Mouse (Mus musculus): ENCODE results near the gene Card10. TPM values are rescaled to one million over a fixed set of nuclear protein-coding genes. Genes with fewer than 3 reads are reported as not detected.

The Card10 gene
- polyA plus RNA-seq, 1 experiment from 2014 or later: 1.5 TPM

DNA sequence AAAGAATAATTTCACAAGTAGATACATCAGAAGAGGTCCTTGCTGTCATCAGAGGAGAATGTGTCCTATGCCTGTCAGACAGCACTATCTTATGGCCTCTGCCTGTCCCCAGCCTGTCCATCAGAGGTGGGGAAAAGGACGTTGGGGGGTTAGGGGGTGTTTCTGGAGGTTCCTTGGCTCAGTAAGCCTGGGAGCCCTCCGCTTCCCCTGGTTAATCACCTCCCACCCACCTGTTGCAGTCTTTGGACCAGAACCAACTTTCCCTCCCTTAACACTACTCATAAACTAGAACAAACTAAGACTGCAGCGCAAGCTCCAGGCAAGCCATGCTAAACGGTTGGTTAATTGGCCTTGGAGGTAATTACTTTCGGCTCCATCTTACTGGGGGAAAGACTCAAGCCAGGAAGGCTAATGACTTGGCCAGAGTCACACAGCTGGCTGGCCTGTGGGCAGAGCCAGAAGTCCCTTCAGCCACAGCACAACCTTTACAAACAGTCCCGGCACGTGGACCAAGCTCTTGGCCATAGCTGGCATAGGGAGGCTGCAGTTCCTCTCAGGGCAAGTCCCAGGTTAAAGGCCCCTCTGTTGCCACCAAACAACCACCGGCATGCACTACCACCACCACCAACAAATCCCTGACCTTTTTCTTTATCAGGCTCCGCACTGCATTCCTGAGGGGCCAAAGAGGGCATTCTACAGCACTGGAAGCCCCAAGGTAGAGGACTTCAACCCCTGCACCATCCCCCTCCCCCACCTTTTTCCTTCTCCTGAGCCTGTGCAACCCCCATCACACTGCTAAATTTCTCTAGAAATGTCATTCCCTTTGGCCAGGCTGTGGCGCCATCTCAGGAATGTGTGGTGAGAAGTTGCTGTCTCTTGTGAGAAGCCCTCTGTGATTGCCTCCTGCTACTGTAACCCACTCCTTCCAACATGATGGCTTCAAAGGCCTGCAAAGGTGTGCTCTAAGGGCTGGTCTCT, 28.2 kb upstream of the Card10 start:
- H3K36me3 ChIP-seq (replicated peaks; ENCODE audit: insufficient read depth, low read length): no peaks in the 10 kb centered on the region
- H3K4me3 ChIP-seq (ENCODE audit: low read depth, low read length): no peak overlapping the region
- peaks cover 25% of the 10 kb centered on the region for H3K4me1 ChIP-seq (ENCODE audit: insufficient read depth)
- ATAC-seq (no peak), DNase-seq (no peak)
- WGBS (ENCODE audit: insufficient replicate concordance): 63% methylated on average over 10 of the region's 10 CpGs
- TF ChIP-seq CTCF (IDR thresholded peaks at IDR 0.05; ENCODE audit: low read depth) (peak; percentile 15; the same call in 1 of the 2 replicates), EP300 (IDR thresholded peaks at IDR 0.05; ENCODE audit: low read depth) (no peak)
- H3K27me3 ChIP-seq (ENCODE audit: insufficient read depth, low read length): no peaks in the 10 kb centered on the region
- no peaks in the 10 kb centered on the region for H3K9me3 ChIP-seq (ENCODE audit: low read length)
- 0 out of 2 replicates have a peak overlapping the region, but pooled peaks have one; percentile 10 for H3K4me2 ChIP-seq (ENCODE audit: low read depth, low read length)
- no peak overlapping the region for H3K27ac ChIP-seq (ENCODE audit: low read depth)
- no peak overlapping the region for H3K9ac ChIP-seq (replicated peaks)

DNA sequence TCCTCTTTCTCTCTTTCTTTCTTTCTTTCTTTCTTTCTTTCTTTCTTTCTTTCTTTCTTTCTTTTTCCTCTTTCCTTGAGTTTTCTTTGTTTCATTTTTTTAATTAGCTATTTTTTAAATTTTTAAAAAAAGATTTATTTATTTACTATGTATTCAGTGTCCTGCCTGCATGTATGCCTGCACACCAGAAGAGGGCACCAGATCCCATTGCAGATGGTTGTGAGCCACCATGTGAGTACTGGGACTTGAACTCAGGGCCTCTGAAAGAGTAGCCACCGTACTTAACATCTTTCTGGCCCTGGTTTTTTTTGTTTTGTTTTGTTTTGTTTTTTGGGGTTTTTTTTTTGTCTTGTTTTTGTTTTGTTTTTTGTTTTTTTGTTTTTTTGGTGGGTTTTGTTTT, 26.8 kb upstream of the Card10 start:
- Histone ChIP-seq H3K4me2 (ENCODE audit: low read depth, low read length) (no peak overlapping the region), H3K9me3 (ENCODE audit: low read length) (no peaks in the 10 kb centered on the region), H3K27ac (ENCODE audit: low read depth) (no peak overlapping the region), H3K36me3 (replicated peaks; ENCODE audit: insufficient read depth, low read length) (no peaks in the 10 kb centered on the region), H3K27me3 (ENCODE audit: insufficient read depth, low read length) (no peaks in the 10 kb centered on the region), H3K9ac (replicated peaks) (no peak overlapping the region), H3K4me3 (ENCODE audit: low read depth, low read length) (no peak overlapping the region), H3K4me1 (ENCODE audit: insufficient read depth) (peaks cover 16% of the 10 kb centered on the region)
- DNase-seq (no peak), ATAC-seq (no peak)
- WGBS (ENCODE audit: insufficient replicate concordance): 73% methylated on average over 1 of the region's 1 CpGs
- TF ChIP-seq CTCF (IDR thresholded peaks at IDR 0.05; ENCODE audit: low read depth) (peak; percentile 39), EP300 (IDR thresholded peaks at IDR 0.05; ENCODE audit: low read depth) (no peak)

DNA sequence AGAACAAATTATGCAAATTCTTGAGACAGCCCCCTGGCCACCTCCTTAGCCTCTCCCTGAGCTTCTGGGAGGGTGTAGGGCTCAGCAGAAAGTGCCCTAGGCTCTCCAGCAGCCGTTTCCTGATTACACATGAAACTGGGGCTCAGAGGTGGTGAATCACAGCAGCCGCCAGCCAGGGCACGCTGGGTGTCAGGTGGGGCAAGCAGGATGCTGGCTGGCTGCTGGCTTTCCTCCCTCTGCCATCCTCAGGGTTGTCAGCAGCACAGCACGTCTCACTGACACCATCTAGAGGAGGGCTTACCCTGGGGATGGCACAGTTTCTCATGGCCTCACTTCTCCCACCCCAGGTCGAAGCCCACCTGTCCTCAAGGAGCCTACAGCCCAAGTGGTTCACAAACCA, 25.5 kb upstream of the Card10 start:
- no peaks in the 10 kb centered on the region for H3K27me3 ChIP-seq (ENCODE audit: insufficient read depth, low read length)
- ATAC-seq (no peak), DNase-seq (no peak)
- no peaks in the 10 kb centered on the region for H3K36me3 ChIP-seq (replicated peaks; ENCODE audit: insufficient read depth, low read length)
- no peak overlapping the region for H3K27ac ChIP-seq (ENCODE audit: low read depth)
- H3K4me1 ChIP-seq (ENCODE audit: insufficient read depth): peaks cover 16% of the 10 kb centered on the region
- no peak overlapping the region for H3K4me3 ChIP-seq (ENCODE audit: low read depth, low read length)
- 38% methylated on average over 5 of the region's 5 CpGs for WGBS (ENCODE audit: insufficient replicate concordance)
- H3K4me2 ChIP-seq (ENCODE audit: low read depth, low read length): no peak overlapping the region
- peak; percentile 20; the same call in 1 of the 2 replicates for TF ChIP-seq CTCF (IDR thresholded peaks at IDR 0.05; ENCODE audit: low read depth)
- no peak for TF ChIP-seq EP300 (IDR thresholded peaks at IDR 0.05; ENCODE audit: low read depth)
- no peaks in the 10 kb centered on the region for H3K9me3 ChIP-seq (ENCODE audit: low read length)
- H3K9ac ChIP-seq (replicated peaks): no peak overlapping the region

DNA sequence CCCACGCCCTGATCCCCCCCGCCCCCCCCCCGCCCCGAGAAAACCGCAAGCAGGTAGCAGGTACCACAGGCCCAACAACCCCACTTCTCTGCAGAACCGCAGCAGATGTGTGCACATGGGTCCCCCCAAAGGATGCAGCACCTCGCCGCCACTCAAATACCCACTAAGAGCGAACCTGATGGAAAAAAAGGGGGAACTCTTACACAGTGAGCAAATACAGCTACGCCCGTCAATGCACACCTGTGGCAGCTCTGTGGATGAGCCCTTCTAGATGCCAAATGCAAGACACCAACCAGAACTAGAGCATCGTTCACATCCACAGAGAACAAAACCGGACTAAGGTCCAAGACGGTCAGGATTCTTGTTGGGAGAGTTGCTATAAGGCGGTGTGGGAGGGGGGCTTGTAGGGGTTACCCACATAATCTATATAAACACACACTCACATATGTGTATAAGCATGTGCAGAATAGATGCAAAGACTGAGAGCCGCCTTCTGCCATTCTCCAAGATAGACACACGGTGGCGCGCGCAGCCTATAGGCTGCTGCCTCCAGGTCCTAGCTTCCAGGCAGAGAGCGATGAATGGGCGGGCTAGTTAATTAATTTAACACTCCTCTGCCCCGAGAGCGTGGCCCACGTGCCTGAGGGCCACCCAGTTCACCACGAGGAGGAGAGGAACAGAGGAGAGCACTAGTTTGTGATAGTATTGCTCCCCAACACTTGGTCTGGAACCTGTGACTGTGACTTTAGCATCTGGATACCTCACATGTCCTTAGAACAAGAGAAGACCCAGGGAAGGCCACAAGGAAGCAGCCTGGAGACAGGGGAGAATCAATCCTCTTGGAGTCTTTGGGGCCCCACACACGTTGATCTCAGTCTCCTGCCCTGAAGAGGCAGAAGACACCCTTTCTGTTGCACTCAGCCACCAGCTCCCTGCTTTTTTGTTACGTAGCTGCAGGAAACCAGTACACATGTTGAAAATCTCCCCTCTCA, 23.7 kb upstream of the Card10 start:
- Histone ChIP-seq H3K36me3 (replicated peaks; ENCODE audit: insufficient read depth, low read length) (no peaks in the 10 kb centered on the region), H3K4me2 (ENCODE audit: low read depth, low read length) (no peak overlapping the region), H3K4me1 (ENCODE audit: insufficient read depth) (peaks cover 4% of the 10 kb centered on the region; the same call in 1 of the 2 replicates), H3K4me3 (ENCODE audit: low read depth, low read length) (no peak overlapping the region), H3K27me3 (ENCODE audit: insufficient read depth, low read length) (no peaks in the 10 kb centered on the region), H3K9ac (replicated peaks) (no peak overlapping the region), H3K27ac (ENCODE audit: low read depth) (no peak overlapping the region), H3K9me3 (ENCODE audit: low read length) (no peaks in the 10 kb centered on the region)
- peak; percentile 75 for DNase-seq
- no peak for TF ChIP-seq EP300 (IDR thresholded peaks at IDR 0.05; ENCODE audit: low read depth)
- peak; percentile 94 for TF ChIP-seq CTCF (IDR thresholded peaks at IDR 0.05; ENCODE audit: low read depth)
- 21% methylated on average over 28 of the region's 28 CpGs for WGBS (ENCODE audit: insufficient replicate concordance)
- peak; percentile 60 for ATAC-seq

DNA sequence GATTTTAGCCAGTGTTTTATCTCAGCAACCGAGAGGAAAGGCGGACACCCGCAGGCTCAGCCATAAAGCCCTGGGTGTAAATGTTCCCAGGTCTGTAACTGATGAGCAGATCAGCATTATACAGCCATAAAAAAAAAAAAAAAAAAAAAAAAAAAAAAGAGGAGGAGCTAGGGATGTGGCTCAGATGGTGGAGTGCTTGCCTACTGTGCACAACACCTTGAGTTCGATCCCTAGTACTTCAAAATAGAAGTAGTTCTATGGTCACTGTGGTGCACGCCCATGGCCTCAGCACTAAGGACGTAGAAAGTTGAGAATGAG, 13.2 kb upstream of the Card10 start:
- H3K27ac ChIP-seq (ENCODE audit: low read depth): peak overlapping the region; percentile 62; the same call in 1 of the 2 replicates
- H3K4me1 ChIP-seq (ENCODE audit: insufficient read depth): peaks cover 13% of the 10 kb centered on the region
- H3K9me3 ChIP-seq (ENCODE audit: low read length): no peaks in the 10 kb centered on the region
- no peak overlapping the region for H3K9ac ChIP-seq (replicated peaks)
- DNase-seq (no peak), ATAC-seq (no peak)
- TF ChIP-seq CTCF (IDR thresholded peaks at IDR 0.05; ENCODE audit: low read depth) (no peak), EP300 (IDR thresholded peaks at IDR 0.05; ENCODE audit: low read depth) (no peak)
- WGBS (ENCODE audit: insufficient replicate concordance): 44% methylated on average over 6 of the region's 6 CpGs
- no peaks in the 10 kb centered on the region for H3K27me3 ChIP-seq (ENCODE audit: insufficient read depth, low read length)
- H3K36me3 ChIP-seq (replicated peaks; ENCODE audit: insufficient read depth, low read length): no peaks in the 10 kb centered on the region
- no peak overlapping the region for H3K4me3 ChIP-seq (ENCODE audit: low read depth, low read length)
- peak overlapping the region; percentile 54 for H3K4me2 ChIP-seq (ENCODE audit: low read depth, low read length)
